Mouse (Mus musculus) liver, postnatal 0 days (tissue): ENCODE data around the gene Rasal1.

Experiments used
- CTCF ChIP-seq: sonication (generic); IDR thresholded peaks from 2 replicates; pipeline ENCODE4 v1.5.1; 2016; ENCODE audit warnings: antibody characterized with exemption, low read depth
- EP300 ChIP-seq: IDR thresholded peaks from 2 replicates; pipeline ENCODE4 v1.6.1; 2016; ENCODE audit warnings: antibody characterized with exemption, low read depth, mild to moderate bottlenecking

GRCm38 (mm10) chr5:120602210-120602609 lies 46.4 kb upstream of the Rasal1 start:
- TF ChIP-seq CTCF (no peak), EP300 (no peak)
